Mouse (Mus musculus) frontal cortex, postnatal 14 days (tissue): Measurements from ENCODE around the gene Gm12216.

Experiments used
- DNase-seq, 2 experiments: peaks; one replicate each; pipeline ENCODE4 v3.0.0; 2022; ENCODE audit warnings: low spot score in 2 of 2

Gm12216 gene

DNA sequence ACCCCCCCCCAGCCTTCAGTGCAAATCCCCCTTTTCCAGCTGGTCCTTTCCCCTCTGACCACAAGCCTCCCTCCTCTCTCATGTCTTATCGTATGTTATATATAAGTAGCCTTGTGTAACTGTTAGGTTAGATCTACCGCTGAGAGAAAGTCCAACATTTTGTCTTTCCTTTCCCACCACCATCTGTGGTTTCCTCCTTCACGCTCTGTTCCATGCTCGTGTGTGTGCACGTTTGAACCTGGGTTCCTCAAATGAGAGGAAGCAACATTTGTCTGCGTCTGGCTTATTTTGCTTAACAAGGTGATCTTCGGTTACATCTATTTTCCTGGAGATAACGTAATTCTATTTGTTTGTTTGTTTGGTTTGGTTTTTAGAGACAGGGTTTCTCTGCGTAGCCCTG, 111.1 kb downstream of the Gm12216 start:
- DNase-seq = no peak

DNA sequence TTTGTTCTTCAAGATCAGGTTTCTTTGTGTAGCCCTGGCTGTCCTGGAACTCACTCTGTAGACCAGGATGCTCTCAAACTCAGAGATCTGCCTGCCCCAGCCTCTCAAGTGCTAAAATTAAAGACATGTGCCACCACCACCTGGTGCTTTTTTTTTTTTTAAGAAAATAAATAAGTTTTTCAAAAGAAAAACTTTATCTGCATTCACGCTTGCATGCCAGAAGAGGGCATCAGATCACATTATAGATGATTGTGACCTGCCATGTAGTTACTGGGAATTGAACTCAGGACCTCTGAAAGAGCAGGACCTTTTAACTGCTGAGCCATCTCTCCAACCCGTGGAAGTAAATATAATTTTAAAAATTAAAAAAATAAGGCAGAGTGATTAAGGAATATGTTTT, 113.8 kb downstream of the Gm12216 start:
- DNase-seq = no peak

DNA sequence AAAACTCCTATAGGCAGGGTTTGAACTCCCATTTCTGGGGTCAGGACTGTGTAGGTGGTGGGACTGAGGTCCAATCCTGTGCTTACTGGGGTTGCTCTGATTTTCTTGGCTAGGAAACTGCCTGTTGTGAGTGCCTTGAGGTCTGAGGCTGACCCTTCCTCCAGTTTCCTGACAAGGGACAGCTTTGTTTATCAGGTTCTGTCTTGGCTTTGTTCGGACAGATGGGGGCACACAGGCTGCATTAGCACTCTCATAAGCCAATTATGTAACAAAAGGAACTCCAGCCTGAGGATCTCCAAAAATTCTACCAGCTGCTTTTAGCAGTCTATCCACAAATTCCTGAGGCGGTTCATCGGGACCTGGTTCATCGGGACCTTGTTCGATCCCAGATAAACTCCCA, 116.7 kb downstream of the Gm12216 start:
- no peak for DNase-seq

DNA sequence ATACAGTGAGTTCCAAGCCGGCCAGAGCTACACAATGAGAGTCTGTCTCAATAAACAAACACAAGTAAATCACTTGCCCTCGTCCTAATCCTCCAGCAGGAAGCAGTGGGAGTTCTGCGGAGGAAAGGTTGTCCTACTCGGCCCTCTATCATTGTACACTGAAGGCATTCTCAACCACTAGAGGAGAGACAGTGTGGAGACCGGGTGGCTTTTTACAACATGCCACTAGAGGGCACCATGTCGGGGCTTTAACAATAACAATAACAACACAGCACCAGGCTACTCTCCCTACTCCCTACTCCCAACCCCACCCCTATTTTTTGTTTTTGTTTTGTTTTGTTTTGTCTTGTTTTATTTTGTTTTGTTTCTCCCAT, 121.5 kb downstream of the Gm12216 start:
- peak in 1 of 2 experiments; percentile 49 for DNase-seq

DNA sequence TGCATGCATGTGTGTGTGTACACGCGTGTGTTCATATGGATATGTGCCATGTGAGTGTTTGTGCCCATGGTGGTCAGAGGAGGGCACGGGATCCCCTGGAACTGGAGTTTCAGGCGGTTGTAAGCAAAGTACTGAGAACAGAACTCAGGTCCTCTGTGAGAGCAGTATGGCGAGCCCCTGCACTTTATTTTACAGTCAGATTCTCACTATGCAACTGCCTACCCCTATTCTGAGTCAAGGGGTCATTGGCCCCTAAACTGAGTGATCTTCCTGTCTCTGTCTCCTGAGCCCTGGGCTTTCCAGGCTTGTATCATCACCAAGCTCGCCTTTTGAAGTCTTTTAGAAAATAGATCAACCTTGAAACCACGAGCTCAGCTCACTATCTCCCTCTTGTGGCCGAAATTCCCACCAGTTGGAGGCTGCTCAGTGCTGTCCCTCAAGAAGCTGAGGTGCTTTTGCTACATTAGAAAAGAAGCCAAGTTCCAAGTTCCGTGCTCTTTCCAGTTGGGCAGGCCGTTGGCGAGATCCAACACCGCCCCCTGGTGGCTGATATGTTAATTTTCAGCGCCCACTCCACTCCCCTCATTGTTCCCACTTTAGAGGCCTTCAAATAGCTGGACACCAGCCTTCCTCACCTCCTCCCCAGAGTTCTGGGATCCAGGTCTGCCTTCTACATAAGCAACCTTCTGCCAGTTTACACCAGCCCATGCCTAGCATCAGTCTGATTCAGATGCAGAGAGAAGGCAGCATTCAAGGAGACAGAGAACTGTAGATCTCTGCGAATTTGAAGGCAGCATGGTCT, 122.1 kb downstream of the Gm12216 start:
- peak; percentile 53 to 54 for DNase-seq

DNA sequence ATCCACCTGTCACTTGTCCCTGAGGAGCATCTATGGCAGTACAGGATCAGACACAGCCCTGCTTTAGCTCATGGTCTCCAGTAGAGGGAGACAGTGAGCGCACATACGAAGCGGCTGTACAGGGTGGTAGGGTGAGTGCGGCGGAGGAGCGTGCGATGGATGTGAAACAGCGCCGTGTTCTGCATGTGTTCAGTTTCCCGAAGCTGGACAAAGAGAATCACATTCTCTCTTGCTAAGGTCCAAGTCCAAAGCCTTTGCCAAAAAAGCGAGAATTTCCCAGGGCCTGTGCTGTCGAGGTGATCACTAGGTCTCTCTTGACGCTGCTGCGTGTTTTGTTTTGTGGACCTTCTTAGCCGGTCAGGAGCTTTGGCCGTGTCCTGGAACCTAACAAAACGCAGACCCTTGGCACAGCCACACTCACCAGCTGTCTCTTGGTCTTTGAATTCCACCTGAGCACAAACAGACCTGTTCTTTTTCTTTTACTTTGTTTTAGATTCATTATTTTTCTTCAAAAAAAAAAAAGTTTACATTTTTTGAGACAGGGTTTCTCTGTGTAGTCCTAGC, 123.3 kb downstream of the Gm12216 start:
- DNase-seq = peak; percentile 35 to 40

DNA sequence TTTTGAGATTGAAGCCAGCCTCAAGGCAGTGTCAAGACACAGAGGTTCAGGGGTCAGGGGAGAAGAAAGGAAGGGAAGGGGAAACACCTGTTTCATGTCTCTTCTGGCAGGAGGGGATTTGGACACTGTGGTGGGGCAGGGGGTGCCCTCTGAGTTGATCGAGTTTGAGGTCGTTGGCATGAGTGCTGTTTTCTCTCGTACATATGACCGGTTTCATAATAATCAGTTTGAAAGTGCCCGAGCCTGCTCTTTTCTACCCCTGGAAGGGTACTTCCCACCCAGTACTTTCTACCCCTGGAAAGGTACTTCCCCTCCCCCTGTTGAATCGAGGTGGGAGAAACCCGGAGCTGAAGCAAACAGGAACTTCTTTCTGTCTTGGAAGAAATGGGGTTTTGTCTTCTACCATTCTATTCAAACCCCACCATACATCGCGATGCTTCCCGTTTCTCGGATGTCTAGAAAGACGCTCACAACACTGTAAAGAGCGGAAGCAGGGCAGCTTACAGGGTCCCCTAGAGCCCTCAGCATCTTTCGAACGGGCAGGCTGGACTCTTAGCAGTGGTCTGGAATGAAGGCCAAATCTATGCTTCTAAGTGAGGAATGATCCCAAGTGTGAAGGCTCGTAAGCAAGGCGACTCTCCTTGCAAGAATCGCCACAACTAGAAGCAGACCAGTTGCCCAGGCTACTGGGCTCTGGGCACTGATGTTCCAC, 123.9 kb downstream of the Gm12216 start:
- DNase-seq = no peak

DNA sequence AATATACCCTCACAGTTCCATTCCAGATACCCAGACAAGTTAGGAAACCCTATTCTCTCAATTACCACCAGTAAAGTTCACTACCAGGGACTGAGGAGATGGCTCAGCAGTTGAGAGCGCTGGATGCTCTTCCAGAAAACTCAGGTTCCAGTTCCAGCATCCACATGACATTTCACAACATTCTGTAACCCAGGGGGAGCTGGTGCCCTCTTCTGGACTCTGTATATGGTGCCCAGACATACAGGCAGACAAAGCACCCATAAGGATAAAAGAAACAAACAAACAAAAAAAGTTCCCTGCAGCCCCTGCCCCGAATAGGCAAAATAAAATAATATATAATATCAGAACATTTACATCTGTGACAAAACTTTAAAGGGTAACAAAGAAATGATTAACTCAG, 124.6 kb downstream of the Gm12216 start:
- DNase-seq = no peak

DNA sequence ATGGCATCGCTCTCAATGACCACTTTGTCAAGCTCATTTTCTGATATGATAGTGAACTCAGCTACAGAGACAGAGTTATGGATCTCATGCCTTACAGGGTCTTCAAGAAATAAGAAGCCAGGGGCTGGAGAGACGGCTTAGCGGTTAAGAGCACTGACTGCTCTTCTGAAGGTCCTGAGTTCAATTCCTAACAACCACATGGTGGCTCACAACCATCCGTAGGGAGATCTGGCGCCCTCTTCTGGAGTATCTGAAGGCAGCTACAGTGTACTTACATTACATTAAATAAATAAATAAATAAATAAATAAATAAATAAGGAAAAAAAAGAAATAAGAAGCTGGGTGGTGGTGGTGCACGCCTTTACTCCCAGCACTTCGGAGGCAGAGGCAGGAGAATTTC, 125.2 kb downstream of the Gm12216 start:
- DNase-seq = no peak
